Mouse (Mus musculus) left cerebral cortex, postnatal 36 days (tissue): Measurements from ENCODE around the gene Ndufa13. TPM values are rescaled to one million over a fixed set of nuclear protein-coding genes. Genes with fewer than 3 reads are reported as not detected.

ENCODE experiments used
- DNase-seq, 2 experiments: peaks; one replicate each; pipeline ENCODE4 v3.0.0; 2021 to 2022; ENCODE audit warnings: low spot score in 2 of 2, mixed read lengths in 1 of 2
- intact Hi-C: fragments of 180-260 bp; cut with DNase I; formaldehyde crosslinking; loops from one replicate; pipeline ENCODE4 v1.15.1; 2025
- total RNA-seq, 2 experiments: library from RNA; stranded (reverse); gene quantifications; 2 replicates each; pipeline ENCODE4 v1.2.3; 2021

The Ndufa13 gene
- total RNA-seq, 2 experiments from 2014 or later = 144 to 161 TPM

DNA sequence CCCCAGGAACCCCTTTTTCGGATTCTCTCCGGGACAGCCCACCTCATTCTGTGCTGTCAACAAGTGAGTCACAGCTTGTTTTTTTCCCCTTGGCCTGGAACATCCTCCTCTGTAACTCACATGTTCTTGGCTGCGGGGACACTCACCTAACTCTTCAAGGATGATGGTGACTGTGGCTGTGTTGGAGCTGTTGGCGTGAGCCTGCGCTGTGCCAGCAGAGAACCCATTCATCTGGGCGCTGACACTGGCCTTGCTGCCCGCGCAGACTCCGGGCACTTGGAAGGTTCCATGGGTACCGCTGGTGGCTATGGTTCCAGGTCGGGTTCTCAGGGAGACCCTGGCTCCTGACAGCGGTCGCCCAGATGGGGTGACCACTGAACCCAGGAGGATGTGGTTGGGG, 18.2 kb downstream of the Ndufa13 start:
- DNase-seq = no peak
- intact Hi-C loops = no loop called here

DNA sequence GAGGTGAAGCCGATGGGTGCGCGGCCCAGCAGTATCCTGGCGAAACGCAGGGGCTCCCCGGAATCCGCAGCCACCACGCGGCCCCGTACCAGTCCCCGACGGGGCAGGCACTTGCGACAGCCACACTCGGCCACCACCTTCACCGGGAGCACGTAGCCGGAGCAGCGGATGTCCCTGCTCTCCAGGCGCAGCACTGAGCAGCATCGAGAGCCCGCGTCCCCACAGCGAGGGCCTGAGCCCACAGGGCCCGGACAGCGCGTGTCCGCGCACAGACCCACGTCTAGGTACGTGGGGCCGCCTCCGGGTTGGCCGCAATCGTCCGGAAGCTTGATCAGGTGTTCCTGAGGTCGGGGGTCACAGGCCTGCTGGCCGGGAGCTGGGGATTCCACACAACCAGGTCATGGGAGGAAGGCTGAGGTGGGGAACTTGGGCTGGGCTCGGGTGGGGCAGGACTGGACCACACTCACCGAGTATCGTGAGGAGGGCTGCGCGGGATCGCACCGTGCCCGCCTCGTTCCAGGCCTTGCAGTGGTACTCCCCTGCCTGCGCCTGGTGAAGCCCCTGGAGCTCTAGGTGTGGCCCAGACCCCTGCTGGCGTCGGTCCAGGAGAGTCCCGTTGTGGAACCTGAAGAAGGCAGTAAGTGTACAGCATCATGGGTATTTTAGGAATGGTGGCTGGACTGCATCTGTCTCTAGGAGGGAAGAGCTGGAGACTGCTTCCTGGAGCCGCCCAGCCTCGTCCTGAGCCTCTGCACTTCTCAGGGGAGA, 19.3 kb downstream of the Ndufa13 start:
- DNase-seq = no peak
- intact Hi-C loops = no loop called here

DNA sequence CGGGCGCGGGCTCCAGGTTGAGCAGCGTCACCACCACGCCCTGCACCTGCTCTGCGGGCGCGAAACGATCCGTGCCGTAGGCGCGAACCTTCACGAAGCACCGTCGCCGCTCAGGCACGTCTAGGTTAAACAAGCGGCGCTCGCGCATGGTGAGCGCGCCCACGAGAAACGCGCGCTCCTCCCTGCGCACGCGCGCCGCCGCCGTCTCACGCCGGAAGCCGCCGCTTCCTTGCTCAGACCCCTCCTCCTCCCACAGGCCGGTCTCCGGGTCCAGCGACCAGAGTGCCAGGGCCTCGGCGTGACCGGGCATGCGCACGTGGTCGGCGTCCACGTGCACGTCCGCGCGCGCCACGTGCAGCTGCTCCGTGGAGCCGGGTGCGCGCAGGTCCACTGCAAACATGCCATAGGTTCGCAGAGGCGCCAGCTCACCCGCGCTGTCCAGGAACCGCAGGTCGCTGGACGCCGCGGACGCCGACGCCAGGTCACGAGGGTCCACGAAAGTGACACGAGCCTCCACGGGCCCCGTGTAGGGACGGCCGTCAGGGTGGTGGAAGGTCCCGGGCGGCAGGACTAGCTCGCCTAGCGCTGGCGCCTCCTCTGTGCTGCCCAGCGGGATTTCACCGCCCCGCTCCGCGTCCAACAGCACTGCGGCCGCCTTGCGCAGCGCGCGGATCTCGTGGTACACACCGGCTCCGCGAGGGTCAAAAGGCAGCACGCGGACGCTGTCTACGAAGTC, 20.2 kb downstream of the Ndufa13 start:
- peak; percentile 62 to 63 for DNase-seq
- intact Hi-C loops = no loop called here

GRCm38 (mm10) chr8:69881261-69881865, 21.0 kb downstream of the Ndufa13 start:
- no peak for DNase-seq
- intact Hi-C loops = no loop called here

DNA sequence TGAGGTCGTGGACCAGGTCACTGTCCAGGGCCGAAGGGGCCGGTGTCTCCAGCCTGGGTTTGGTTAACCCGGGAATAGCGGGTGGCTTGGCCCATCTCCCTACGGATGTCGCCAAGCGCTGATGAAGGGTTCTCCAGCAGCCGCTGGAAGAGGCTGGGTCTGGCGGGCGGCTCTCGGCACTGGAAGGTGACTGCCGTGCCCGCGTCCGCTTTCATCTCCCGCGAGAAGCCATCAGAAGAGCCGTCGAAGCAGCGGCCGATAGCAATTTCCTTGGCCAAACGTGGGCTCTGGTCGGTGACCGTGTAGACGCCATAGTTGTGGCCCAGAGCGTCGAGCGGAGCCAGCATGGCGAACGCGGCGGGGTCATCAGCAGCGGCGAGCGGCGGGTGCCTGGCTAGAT, 21.5 kb downstream of the Ndufa13 start:
- intact Hi-C loops = no loop called here
- no peak for DNase-seq

- no peak for DNase-seq
- intact Hi-C loops = no loop called here
Observed at GRCm38 (mm10) chr8:69879678-69880077, 22.7 kb downstream of the Ndufa13 start.

- DNase-seq = no peak
- intact Hi-C loops = no loop called here
Observed at GRCm38 (mm10) chr8:69877992-69878391, 24.4 kb downstream of the Ndufa13 start.

DNA sequence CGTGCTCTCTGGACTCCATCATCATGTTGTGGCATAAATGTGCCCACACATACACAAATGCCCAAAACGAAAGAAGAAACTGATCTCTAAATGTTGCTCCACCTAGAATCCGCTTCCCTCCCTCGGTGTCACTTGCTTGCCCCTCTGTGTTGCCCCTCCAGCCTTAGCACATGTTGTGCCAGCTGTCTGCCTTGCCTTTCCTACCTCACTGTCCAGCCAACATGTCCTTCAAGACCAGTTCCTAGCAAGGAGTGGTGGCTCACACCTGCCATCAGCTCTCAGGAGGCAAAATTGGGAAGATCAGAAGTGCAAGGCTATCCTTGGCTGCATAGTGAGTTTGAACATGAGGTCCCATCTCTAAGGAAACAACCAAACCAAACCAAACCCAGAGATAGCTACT, 25.0 kb downstream of the Ndufa13 start:
- DNase-seq = no peak
- intact Hi-C loops = no loop called here

GRCm38 (mm10) chr8:69876967-69877366, 25.4 kb downstream of the Ndufa13 start:
- intact Hi-C loops = no loop called here
- DNase-seq = no peak

- no peak for DNase-seq
- intact Hi-C loops = no loop called here
Observed at GRCm38 (mm10) chr8:69876097-69876496, 26.3 kb downstream of the Ndufa13 start.

DNA sequence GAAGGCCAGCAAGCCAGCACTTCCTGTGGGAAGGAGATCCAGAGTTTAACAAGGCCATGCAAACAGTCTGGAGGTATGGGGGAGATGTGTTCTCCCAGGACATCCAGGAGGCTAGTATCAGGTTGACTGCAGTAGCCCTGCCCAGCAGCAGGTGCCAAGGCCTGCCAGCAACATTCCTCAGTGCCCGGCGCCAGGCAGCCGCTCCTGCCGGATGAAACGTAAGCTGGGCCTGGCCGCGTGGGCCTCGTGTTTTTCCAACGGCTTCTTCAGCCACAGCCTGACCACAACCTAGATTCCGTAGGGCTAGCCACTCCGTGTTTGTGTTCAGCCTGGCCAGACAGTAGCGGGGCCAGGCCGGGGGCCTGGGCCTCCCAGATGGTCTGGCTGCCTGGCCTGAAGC, 27.7 kb downstream of the Ndufa13 start:
- no peak for DNase-seq
- intact Hi-C loops = loop anchor here (1.0 kb wide), 1 partner anchor 17 kb away; no protein-coding TSS in a partner anchor

GRCm38 (mm10) chr8:69874155-69874554, 28.2 kb downstream of the Ndufa13 start:
- peak; percentile 55 to 63 for DNase-seq
- intact Hi-C loops = loop anchor here (1.0 kb wide), 1 partner anchor 17 kb away; no protein-coding TSS in a partner anchor

DNA sequence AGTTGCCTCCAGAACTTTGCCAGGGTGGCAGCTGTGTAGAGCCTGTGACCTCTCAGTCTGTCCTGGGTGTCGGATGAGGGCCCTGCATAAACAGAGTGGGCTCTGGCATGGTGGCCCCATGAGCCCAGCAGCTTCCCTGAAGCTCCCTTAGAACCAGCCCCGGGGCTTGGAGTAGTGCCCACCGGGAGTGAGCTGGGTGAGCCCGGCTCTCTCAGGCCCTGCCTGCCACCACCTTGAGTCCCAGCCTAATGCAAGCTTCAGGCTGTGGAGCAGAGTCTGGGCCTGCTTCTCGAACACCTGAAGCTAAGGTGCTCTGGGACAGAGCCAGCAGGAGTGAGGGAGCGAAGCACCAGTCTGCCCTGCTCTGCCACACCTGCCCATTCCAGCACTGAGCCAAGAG, 31.5 kb downstream of the Ndufa13 start:
- intact Hi-C loops = no loop called here
- no peak for DNase-seq

GRCm38 (mm10) chr8:69870003-69870765, 32.2 kb downstream of the Ndufa13 start:
- intact Hi-C loops = no loop called here

GRCm38 (mm10) chr8:69867696-69868326, 34.5 kb downstream of the Ndufa13 start:
- intact Hi-C loops = no loop called here
- no peak for DNase-seq

More at GRCm38 (mm10) chr8:69870003-69870765, 32.2 kb downstream of the Ndufa13 start:
- no peak for DNase-seq

GRCm38 (mm10) chr8:69864180-69864579, 38.2 kb downstream of the Ndufa13 start:
- intact Hi-C loops = no loop called here
- DNase-seq = no peak

DNA sequence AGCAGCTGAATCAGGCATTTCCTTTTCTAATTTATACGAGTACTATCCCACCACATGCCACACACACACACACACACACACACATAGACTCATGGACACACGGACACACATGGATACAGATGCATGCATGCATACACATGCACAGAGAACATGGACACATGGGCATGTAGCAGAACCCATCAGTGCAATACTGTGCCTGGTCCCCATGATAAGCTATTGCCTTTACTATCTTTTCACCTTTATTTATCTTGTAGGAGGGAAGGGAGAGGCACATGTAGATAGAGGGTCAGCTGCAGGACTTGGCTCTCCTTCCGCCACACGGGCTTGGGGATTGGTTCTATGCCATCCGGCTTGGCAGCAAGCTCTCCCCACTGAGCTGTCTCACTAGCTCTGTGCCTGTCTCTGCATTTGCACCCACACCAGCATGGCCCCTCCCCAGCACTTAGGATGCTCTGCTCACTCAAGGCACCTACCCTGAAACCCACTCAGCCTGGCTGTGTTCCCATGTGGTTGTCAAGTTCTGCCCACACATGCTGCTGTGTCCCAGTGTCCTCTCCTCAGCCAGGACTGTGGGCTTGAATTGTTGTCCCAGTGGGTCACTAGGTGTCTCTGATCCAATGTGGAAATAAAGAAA, 38.9 kb downstream of the Ndufa13 start:
- DNase-seq = no peak
- intact Hi-C loops = no loop called here

GRCm38 (mm10) chr8:69861251-69861650, 41.1 kb downstream of the Ndufa13 start:
- intact Hi-C loops = no loop called here
- DNase-seq = no peak

GRCm38 (mm10) chr8:69860807-69861206, 41.6 kb downstream of the Ndufa13 start:
- intact Hi-C loops = no loop called here
- DNase-seq = no peak
